Mouse (Mus musculus) kidney, adult 2 months (tissue): Measurements from ENCODE around the gene Tgm2. TPM values are rescaled to one million over a fixed set of nuclear protein-coding genes. Genes with fewer than 3 reads are reported as not detected.

ENCODE experiments used
- DNase-seq: peaks from one replicate; pipeline ENCODE4 v3.0.0; 2021
- H3K27ac ChIP-seq: fragments of 200-500 bp; 2 replicates; pipeline ENCODE4 v1.5.1; 2012; ENCODE audit warnings: low read depth, low read length, control low read depth, inconsistent platforms; ENCODE audit not compliant: insufficient read depth
- H3K27me3 ChIP-seq: fragments of 200-500 bp; replicated peaks from 2 replicates; pipeline ENCODE4 v1.6.1; 2012; ENCODE audit warnings: mild to moderate bottlenecking, moderate library complexity, low read length, inconsistent platforms; ENCODE audit not compliant: control insufficient read depth, insufficient read depth
- H3K36me3 ChIP-seq: fragments of 200-500 bp; 2 replicates; pipeline ENCODE4 v1.6.1; 2012; ENCODE audit warnings: mild to moderate bottlenecking, moderate library complexity, low read length, inconsistent platforms; ENCODE audit not compliant: control insufficient read depth, insufficient read depth
- H3K4me1 ChIP-seq: fragments of 200-500 bp; 2 replicates; pipeline ENCODE4 v1.6.1; 2011; ENCODE audit warnings: low read length; ENCODE audit not compliant: control insufficient read depth, insufficient read depth
- H3K4me3 ChIP-seq: fragments of 200-500 bp; 2 replicates; pipeline ENCODE4 v1.5.1; 2011; ENCODE audit warnings: mild to moderate bottlenecking, low read depth, low read length, control low read depth; ENCODE audit not compliant: insufficient read depth
- CTCF ChIP-seq: fragments of 200-500 bp; conservative IDR thresholded peaks from 2 replicates; pipeline ENCODE4 v1.5.1; 2011; ENCODE audit warnings: low read depth, mild to moderate bottlenecking, control low read depth, low read length, moderate library complexity, mixed read lengths; ENCODE audit not compliant: insufficient read depth, insufficient read length
- POLR2A ChIP-seq: fragments of 200-500 bp; IDR thresholded peaks from one replicate; pipeline ENCODE4 v1.6.1; 2011; ENCODE audit warnings: low read depth, low read length, control low read depth
- WGBS: fragments of 180-500 bp; shearing (Covaris S2); methylation state at CpG from one replicate; pipeline ENCODE4 v1.1.7; 2018; 5-methylcytosine and 5-hydroxymethylcytosine counted together
- polyA plus RNA-seq: library from polyadenylated mRNA; depleted of rRNA; stranded (reverse); fragments of >200 nt; gene quantifications from 2 replicates; pipeline ENCODE4 v1.2.3, GENCODE M21; 2012

Gene Tgm2
- polyA plus RNA-seq, 1 experiment, result 221 TPM

DNA sequence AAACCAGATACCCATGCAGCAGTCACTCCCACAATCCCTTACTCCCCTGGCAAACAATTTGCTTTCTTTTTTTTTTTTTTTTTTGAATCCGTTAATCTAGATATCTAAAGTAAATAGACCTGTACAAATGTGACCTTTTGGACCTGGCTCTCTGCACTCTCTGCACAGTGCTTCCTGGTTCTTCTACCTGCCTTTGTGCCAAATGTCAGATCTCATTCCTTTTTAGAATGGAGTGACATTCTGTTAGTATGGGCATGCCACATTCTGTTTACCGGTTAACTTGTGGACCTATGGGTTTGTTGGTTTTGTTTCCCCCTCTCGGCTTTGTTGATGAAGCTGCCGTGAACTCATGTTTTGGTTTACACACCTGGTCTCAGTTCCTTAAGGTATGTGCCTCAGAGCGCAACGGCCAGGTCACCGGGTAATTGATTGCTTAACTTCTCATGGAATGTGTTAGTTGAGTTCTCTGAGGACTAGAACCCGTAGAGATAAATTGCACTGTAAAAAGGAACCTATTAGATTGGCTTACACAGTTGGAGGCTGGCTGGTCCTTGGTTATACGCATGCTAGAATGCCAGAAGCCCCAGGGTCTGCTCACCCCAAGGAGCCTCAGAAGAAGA, 65.5 kb downstream of the Tgm2 start:
- no peaks in the 10 kb centered on the region for H3K27me3 ChIP-seq
- peak; percentile 76 for DNase-seq
- H3K4me3 ChIP-seq, result no peak overlapping the region
- peaks cover 15% of the 10 kb centered on the region for H3K4me1 ChIP-seq
- H3K27ac ChIP-seq, result peak overlapping the region; percentile 60; the same call in 1 of the 2 replicates
- no peak for TF ChIP-seq POLR2A
- TF ChIP-seq CTCF, result no peak
- peaks cover 1% of the 10 kb centered on the region; the same call in 1 of the 2 replicates for H3K36me3 ChIP-seq
- 37% methylated on average over 9 of the region's 9 CpGs for WGBS

DNA sequence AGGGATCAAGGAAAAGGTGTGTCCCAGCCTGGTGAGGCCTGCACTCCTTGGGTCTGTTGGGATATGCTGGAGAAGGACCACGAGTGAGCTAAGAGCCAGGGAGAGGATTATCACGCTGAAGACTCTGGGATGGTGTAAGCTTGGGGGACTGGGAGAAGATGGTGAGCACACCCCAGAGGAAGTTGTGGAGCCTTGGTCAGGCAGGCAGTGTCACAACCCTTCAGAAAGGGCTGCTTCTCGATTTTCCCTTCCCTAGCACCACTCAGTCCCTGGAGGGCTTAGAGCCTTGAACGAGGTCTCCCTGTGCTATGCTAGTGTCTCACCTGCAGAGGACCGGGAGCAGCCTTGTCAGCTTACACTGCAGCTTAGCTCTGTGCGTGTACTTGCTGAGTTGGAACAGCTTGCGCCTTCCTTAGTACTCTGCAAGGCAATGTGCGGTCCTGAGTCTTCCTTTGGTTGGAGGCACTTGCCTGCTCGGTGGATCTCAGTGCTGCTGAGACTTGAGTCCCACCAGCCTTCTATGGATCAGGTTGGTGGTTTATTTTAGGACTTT, 66.3 kb downstream of the Tgm2 start:
- Histone ChIP-seq H3K4me3 (no peak overlapping the region), H3K36me3 (peaks cover 1% of the 10 kb centered on the region; the same call in 1 of the 2 replicates), H3K27ac (peak overlapping the region; percentile 3; the same call in 1 of the 2 replicates), H3K27me3 (no peaks in the 10 kb centered on the region), H3K4me1 (peaks cover 15% of the 10 kb centered on the region)
- 41% methylated on average over 9 of the region's 9 CpGs for WGBS
- no peak for TF ChIP-seq POLR2A
- TF ChIP-seq CTCF, result peak; percentile 44; the same call in 1 of the 2 replicates
- DNase-seq, result peak; percentile 50

GRCm38 (mm10) chr2:158078971-158079370, 67.3 kb downstream of the Tgm2 start:
- Histone ChIP-seq H3K27me3 (no peaks in the 10 kb centered on the region), H3K27ac (no peak overlapping the region), H3K4me3 (no peak overlapping the region), H3K4me1 (peaks cover 15% of the 10 kb centered on the region), H3K36me3 (peaks cover 1% of the 10 kb centered on the region; the same call in 1 of the 2 replicates)
- no peak; the same call in 1 of the 2 replicates for TF ChIP-seq CTCF
- no peak for TF ChIP-seq POLR2A
- DNase-seq, result peak; percentile 89
- 54% methylated on average over 7 of the region's 7 CpGs for WGBS

GRCm38 (mm10) chr2:158077981-158078380, 68.3 kb downstream of the Tgm2 start:
- Histone ChIP-seq H3K4me3 (no peak overlapping the region), H3K27me3 (no peaks in the 10 kb centered on the region), H3K36me3 (peaks cover 1% of the 10 kb centered on the region; the same call in 1 of the 2 replicates), H3K4me1 (peaks cover 15% of the 10 kb centered on the region), H3K27ac (peak overlapping the region; percentile 25; the same call in 1 of the 2 replicates)
- DNase-seq, result peak; percentile 19
- WGBS, result 33% methylated on average over 2 of the region's 2 CpGs
- TF ChIP-seq POLR2A (no peak), CTCF (no peak)

GRCm38 (mm10) chr2:158076690-158077089, 69.5 kb downstream of the Tgm2 start:
- Histone ChIP-seq H3K36me3 (peaks cover 1% of the 10 kb centered on the region; the same call in 1 of the 2 replicates), H3K4me1 (peaks cover 23% of the 10 kb centered on the region), H3K27me3 (no peaks in the 10 kb centered on the region), H3K27ac (no peak overlapping the region), H3K4me3 (no peak overlapping the region)
- no peak for TF ChIP-seq CTCF
- TF ChIP-seq POLR2A, result no peak
- DNase-seq, result no peak
- 67% methylated on average over 6 of the region's 6 CpGs for WGBS

GRCm38 (mm10) chr2:158074835-158075234, 71.4 kb downstream of the Tgm2 start:
- 90% methylated on average over 5 of the region's 5 CpGs for whole genome bisulfite sequencing
- H3K36me3 ChIP-seq, result peaks cover 1% of the 10 kb centered on the region
- no peak overlapping the region for H3K27ac ChIP-seq

GRCm38 (mm10) chr2:158071633-158071995, 74.6 kb downstream of the Tgm2 start:
- H3K36me3 ChIP-seq, result peaks cover 1% of the 10 kb centered on the region
- no peak for TF ChIP-seq POLR2A
- TF ChIP-seq CTCF, result no peak

More at GRCm38 (mm10) chr2:158074835-158075234, 71.4 kb downstream of the Tgm2 start:
- Histone ChIP-seq H3K4me3 (no peak overlapping the region), H3K27me3 (no peaks in the 10 kb centered on the region), H3K4me1 (peaks cover 30% of the 10 kb centered on the region)
- no peak for DNase-seq
- TF ChIP-seq CTCF (no peak; the same call in 1 of the 2 replicates), POLR2A (no peak)

More at GRCm38 (mm10) chr2:158071633-158071995, 74.6 kb downstream of the Tgm2 start:
- no peaks in the 10 kb centered on the region for H3K27me3 ChIP-seq
- no peak overlapping the region for H3K4me3 ChIP-seq
- 52% methylated on average over 5 of the region's 5 CpGs for WGBS
- peak overlapping the region; percentile 7; the same call in 1 of the 2 replicates for H3K27ac ChIP-seq
- DNase-seq, result no peak
- peaks cover 19% of the 10 kb centered on the region; the same call in 1 of the 2 replicates for H3K4me1 ChIP-seq
